Mouse (Mus musculus) heart, embryonic 14.5 days (tissue): ENCODE results near the gene Zfp710. TPM values are rescaled to one million over a fixed set of nuclear protein-coding genes. Genes with fewer than 3 reads are reported as not detected.
"Not testable (repeated sequence)": the region's sequence is repeated elsewhere in the genome, so short reads cannot be mapped to it uniquely, and the experiment has no call there.

Source experiments
- ATAC-seq: fragments of 200-750 bp; cut with Nextera tagmentation; 2 replicates; pipeline ENCODE4 v1.8.0; 2017; ENCODE audit warnings: low read depth, moderate TSS enrichment; ENCODE audit not compliant: insufficient number of reproducible peaks, insufficient read depth, low FRiP score
- H3K27ac ChIP-seq, 2 experiments: fragments of 200-500 bp in 1 of 2; fragments of 300-500 bp in 1 of 2; sonication (generic) in 1 of 2; replicated peaks in 1 of 2; 2 replicates each; pipeline ENCODE4 v1.5.1; 2012 to 2014; ENCODE audit warnings: low read depth in 2 of 2, low read length in 2 of 2, control low read depth in 1 of 2, mild to moderate bottlenecking in 1 of 2, mixed read lengths in 1 of 2; ENCODE audit not compliant: control insufficient read depth in 1 of 2, insufficient read depth in 1 of 2
- H3K27me3 ChIP-seq: fragments of 300-500 bp; sonication (generic); 2 replicates; pipeline ENCODE4 v1.6.1; 2014; ENCODE audit warnings: mild to moderate bottlenecking, low read length, control low read depth; ENCODE audit not compliant: control insufficient read depth, insufficient read depth
- H3K36me3 ChIP-seq: fragments of 300-500 bp; sonication (generic); 2 replicates; pipeline ENCODE4 v1.6.1; 2014; ENCODE audit warnings: mild to moderate bottlenecking, control low read depth, low read length, mixed read lengths; ENCODE audit not compliant: control insufficient read depth, insufficient read depth
- H3K4me1 ChIP-seq, 2 experiments: fragments of 200-500 bp in 1 of 2; fragments of 300-500 bp in 1 of 2; sonication (generic) in 1 of 2; 2 replicates each; pipeline ENCODE4 v1.6.1; 2012 to 2014; ENCODE audit warnings: low read length in 2 of 2, control low read depth in 1 of 2, mixed read lengths in 1 of 2; ENCODE audit not compliant: control insufficient read depth in 2 of 2, insufficient read depth in 2 of 2
- H3K4me2 ChIP-seq: fragments of 300-500 bp; sonication (generic); 2 replicates; pipeline ENCODE4 v1.6.1; 2014; ENCODE audit warnings: mild to moderate bottlenecking, low read length
- H3K4me3 ChIP-seq, 2 experiments: fragments of 200-500 bp in 1 of 2; fragments of 300-500 bp in 1 of 2; sonication (generic) in 1 of 2; 2 replicates each; pipeline ENCODE4 v1.5.1; 2012 to 2014; ENCODE audit warnings: low read length in 2 of 2, mild to moderate bottlenecking in 2 of 2, control low read depth in 1 of 2, low read depth in 1 of 2, moderate library complexity in 1 of 2; ENCODE audit not compliant: control insufficient read depth in 1 of 2, insufficient read depth in 1 of 2
- H3K9ac ChIP-seq: fragments of 300-500 bp; sonication (generic); 2 replicates; pipeline ENCODE4 v1.6.1; 2014; ENCODE audit warnings: mild to moderate bottlenecking, low read length
- H3K9me3 ChIP-seq: fragments of 300-500 bp; sonication (generic); 2 replicates; pipeline ENCODE4 v1.6.1; 2016; ENCODE audit warnings: low read length, control low read depth; ENCODE audit not compliant: control insufficient read depth
- WGBS: fragments of 180-500 bp; shearing (Covaris S2); extraction: QIAGEN DNeasy Blood & Tissue Kit; methylation state at CpG from one replicate; pipeline ENCODE4 v1.1.7; 2014; 5-methylcytosine and 5-hydroxymethylcytosine counted together
- polyA plus RNA-seq: library from polyadenylated mRNA; unstranded; fragments of >200 nt; fragmentation: Nextera tagmentation; extraction: Ambion mirVana; gene quantifications from 2 replicates; pipeline ENCODE4 v1.2.1, GENCODE M21; 2014

The Zfp710 gene
- polyA plus RNA-seq, 1 experiment from 2014 or later: 12.2 TPM

GRCm38 (mm10) chr7:80033771-80034170 lies 9.2 kb downstream of the Zfp710 start:
- H3K4me2 ChIP-seq: no peak overlapping the region
- H3K36me3 ChIP-seq: peaks cover 4% of the 10 kb centered on the region; the same call in 1 of the 2 replicates
- no peak overlapping the region for H3K4me3 ChIP-seq
- H3K9me3 ChIP-seq: no peaks in the 10 kb centered on the region
- H3K9ac ChIP-seq: no peak overlapping the region
- H3K27me3 ChIP-seq: no peaks in the 10 kb centered on the region
- peaks cover 16 to 55% of the 10 kb centered on the region in 2 experiments for H3K4me1 ChIP-seq
- 78% methylated on average over 9 of the region's 9 CpGs for WGBS
- no peak for ATAC-seq
- H3K27ac ChIP-seq: no peak overlapping the region

GRCm38 (mm10) chr7:80035086-80035485 lies 10.5 kb downstream of the Zfp710 start:
- 51% methylated on average over 6 of the region's 6 CpGs for WGBS
- no peak for ATAC-seq
- H3K4me2 ChIP-seq: no peak overlapping the region
- no peaks in the 10 kb centered on the region for H3K27me3 ChIP-seq
- no peak overlapping the region for H3K4me3 ChIP-seq
- peaks cover 16 to 42% of the 10 kb centered on the region in 2 experiments for H3K4me1 ChIP-seq
- peaks cover 4% of the 10 kb centered on the region; the same call in 1 of the 2 replicates for H3K36me3 ChIP-seq
- H3K9me3 ChIP-seq: no peaks in the 10 kb centered on the region
- peak overlapping the region; percentile 46 to 72 for H3K27ac ChIP-seq
- H3K9ac ChIP-seq: peak overlapping the region; percentile 52

- Histone ChIP-seq H3K27me3 (no peaks in the 10 kb centered on the region), H3K9ac (peak overlapping the region; percentile 52; the same call in 1 of the 2 replicates), H3K9me3 (no peaks in the 10 kb centered on the region), H3K27ac (peak overlapping the region; percentile 46 to 72), H3K36me3 (no peaks in the 10 kb centered on the region; the same call in 1 of the 2 replicates), H3K4me2 (no peak overlapping the region), H3K4me1 (peaks cover 18 to 42% of the 10 kb centered on the region in 2 experiments), H3K4me3 (no peak overlapping the region)
- WGBS: 19% methylated on average over 4 of the region's 4 CpGs
- peak; percentile 57 for ATAC-seq
Observed at GRCm38 (mm10) chr7:80035748-80036147, 11.1 kb downstream of the Zfp710 start.

GRCm38 (mm10) chr7:80039699-80040098 lies 15.1 kb downstream of the Zfp710 start:
- no peak overlapping the region for H3K4me2 ChIP-seq
- H3K9ac ChIP-seq: no peak overlapping the region
- peaks cover 21 to 22% of the 10 kb centered on the region in 2 experiments for H3K4me1 ChIP-seq
- no peaks in the 10 kb centered on the region for H3K27me3 ChIP-seq
- no peaks in the 10 kb centered on the region for H3K9me3 ChIP-seq
- 0 out of 2 replicates have a peak, but pooled peaks cover 3% of the 10 kb centered on the region for H3K36me3 ChIP-seq
- no peak overlapping the region for H3K4me3 ChIP-seq
- no peak for ATAC-seq
- WGBS: 84% methylated on average over 8 of the region's 8 CpGs
- no peak overlapping the region for H3K27ac ChIP-seq

- H3K4me1 ChIP-seq: peaks cover 20 to 21% of the 10 kb centered on the region in 2 experiments
- H3K4me3 ChIP-seq: no peak overlapping the region
- ATAC-seq: 0 out of 2 replicates have a peak, but pooled peaks have one; percentile 56
- 0 out of 2 replicates have a peak, but pooled peaks cover 3% of the 10 kb centered on the region for H3K36me3 ChIP-seq
- no peaks in the 10 kb centered on the region for H3K9me3 ChIP-seq
- H3K27me3 ChIP-seq: no peaks in the 10 kb centered on the region
- H3K9ac ChIP-seq: no peak overlapping the region
- 53% methylated on average over 7 of the region's 7 CpGs for WGBS
- no peak overlapping the region for H3K4me2 ChIP-seq
- H3K27ac ChIP-seq: peak overlapping the region; percentile 46 to 74
Observed at GRCm38 (mm10) chr7:80044170-80044569, 19.6 kb downstream of the Zfp710 start.

- WGBS: 49% methylated on average over 4 of the region's 4 CpGs
- no peak overlapping the region for H3K27ac ChIP-seq
- no peaks in the 10 kb centered on the region for H3K9me3 ChIP-seq
- no peak overlapping the region for H3K4me2 ChIP-seq
- no peak for ATAC-seq
- H3K27me3 ChIP-seq: no peaks in the 10 kb centered on the region
- H3K4me3 ChIP-seq: no peak overlapping the region
- H3K4me1 ChIP-seq: peaks cover 21 to 34% of the 10 kb centered on the region in 2 experiments
- no peak overlapping the region for H3K9ac ChIP-seq
- 0 out of 2 replicates have a peak, but pooled peaks cover under 1% of the 10 kb centered on the region for H3K36me3 ChIP-seq
Observed at GRCm38 (mm10) chr7:80047041-80047440, 22.4 kb downstream of the Zfp710 start.

GRCm38 (mm10) chr7:80049746-80050145 lies 25.1 kb downstream of the Zfp710 start:
- Histone ChIP-seq H3K9me3 (no peaks in the 10 kb centered on the region), H3K27me3 (no peaks in the 10 kb centered on the region), H3K36me3 (peaks cover 7% of the 10 kb centered on the region; the same call in 1 of the 2 replicates), H3K9ac (no peak overlapping the region), H3K4me2 (no peak overlapping the region), H3K27ac (no peak overlapping the region), H3K4me1 (peaks cover 23 to 38% of the 10 kb centered on the region in 2 experiments), H3K4me3 (no peak overlapping the region)
- ATAC-seq: no peak
- WGBS: 68% methylated on average over 2 of the region's 2 CpGs

- not testable (repeated sequence) for H3K9me3 ChIP-seq, H3K27ac ChIP-seq, H3K27me3 ChIP-seq, H3K4me2 ChIP-seq, H3K9ac ChIP-seq, H3K4me3 ChIP-seq, ATAC-seq, H3K36me3 ChIP-seq
- peaks cover 17 to 32% of the 10 kb centered on the region in 2 experiments for H3K4me1 ChIP-seq
- 100% methylated on average over 1 of the region's 1 CpGs for WGBS
Observed at GRCm38 (mm10) chr7:80050382-80050781, 25.8 kb downstream of the Zfp710 start.
